Mouse (Mus musculus) heart, postnatal 14 days (tissue): ENCODE data around the gene Mst1. TPM values are rescaled to one million over a fixed set of nuclear protein-coding genes. Genes with fewer than 3 reads are reported as not detected.

Source experiments
- DNase-seq, 2 experiments: peaks; one replicate each; pipeline ENCODE4 v3.0.0; 2021 to 2022
- intact Hi-C: fragments of 180-260 bp; cut with DNase I; formaldehyde crosslinking; loops from one replicate; pipeline ENCODE4 v1.15.1; 2025
- microRNA-seq, 2 experiments: library from miRNA; unstranded; fragments of <30 nt; microRNA quantifications; one replicate each; pipeline ENCODE4 v1.2.0; 2021 to 2022
- total RNA-seq, 2 experiments: library from RNA; stranded (reverse); gene quantifications; 2 replicates each; pipeline ENCODE4 v1.2.3; 2021

Mst1 gene
- total RNA-seq, 2 experiments from 2014 or later, result 0.38 TPM; not detected in 1

DNA sequence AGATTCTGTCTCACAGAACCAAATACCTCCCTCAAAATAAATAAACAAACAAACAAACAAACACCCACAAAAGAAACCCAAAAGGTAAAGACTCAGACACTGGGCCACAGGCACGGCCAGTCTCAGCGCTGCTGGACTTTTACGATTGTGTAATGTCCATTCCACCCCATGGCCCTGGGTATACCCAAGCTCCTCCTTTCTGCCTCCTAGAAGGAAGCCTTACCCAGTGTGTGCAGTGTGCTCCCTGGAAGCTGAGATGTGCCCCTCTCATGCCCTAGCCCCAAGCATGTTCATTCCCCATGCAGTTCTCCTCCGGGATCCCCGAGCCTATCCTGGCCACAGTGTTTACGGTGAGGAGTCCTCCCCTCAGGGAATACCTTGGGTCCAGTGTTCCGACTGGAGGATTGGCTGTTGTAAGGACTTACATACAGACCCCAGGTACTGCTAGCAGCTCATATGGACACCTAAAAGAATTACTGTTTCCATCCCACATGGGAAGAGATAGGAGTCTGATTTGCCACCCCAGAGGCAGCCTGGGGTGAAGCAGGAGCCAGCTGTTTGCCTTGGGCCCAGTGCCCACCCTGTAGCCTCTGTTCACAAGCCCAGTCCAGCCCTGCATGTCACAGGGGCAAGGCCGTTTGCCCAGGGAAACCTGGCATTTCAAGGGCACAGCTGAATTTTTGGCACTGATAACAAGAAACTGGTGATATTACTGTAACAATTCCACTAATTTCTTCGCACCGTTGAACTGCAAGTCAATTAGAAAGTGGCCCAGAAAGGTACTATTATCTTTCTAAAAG is 41.1 kb downstream of the Mst1 start:
- no peak for DNase-seq
- intact Hi-C loops, result no loop called here

GRCm38 (mm10) chr9:108123916-108124315 is 43.7 kb downstream of the Mst1 start:
- intact Hi-C loops, result no loop called here
- DNase-seq, result no peak

DNA sequence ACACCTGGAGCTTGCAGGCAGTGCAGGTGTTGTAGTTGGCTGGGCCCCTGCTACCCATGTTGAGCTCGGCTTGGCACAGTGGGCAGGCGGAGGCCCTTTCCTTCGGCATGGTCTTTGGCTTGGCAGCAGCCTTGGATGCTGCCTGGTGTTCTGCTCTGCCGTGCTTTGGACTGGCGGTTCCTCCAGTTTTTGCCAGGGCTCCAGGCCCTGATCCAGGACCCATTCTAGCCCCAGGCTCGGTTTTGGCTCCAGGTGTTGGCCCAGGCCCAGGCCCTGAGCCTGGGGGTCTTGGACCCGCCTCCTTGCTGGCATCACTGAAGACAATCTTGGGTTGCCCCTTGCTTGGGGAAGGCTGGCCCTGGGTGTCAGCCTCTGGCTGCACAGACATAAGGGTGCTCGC is 45.5 kb downstream of the Mst1 start:
- no peak for DNase-seq
- intact Hi-C loops, result no loop called here

GRCm38 (mm10) chr9:108126436-108127180 is 46.4 kb downstream of the Mst1 start:
- DNase-seq, result no peak
- intact Hi-C loops, result no loop called here

DNA sequence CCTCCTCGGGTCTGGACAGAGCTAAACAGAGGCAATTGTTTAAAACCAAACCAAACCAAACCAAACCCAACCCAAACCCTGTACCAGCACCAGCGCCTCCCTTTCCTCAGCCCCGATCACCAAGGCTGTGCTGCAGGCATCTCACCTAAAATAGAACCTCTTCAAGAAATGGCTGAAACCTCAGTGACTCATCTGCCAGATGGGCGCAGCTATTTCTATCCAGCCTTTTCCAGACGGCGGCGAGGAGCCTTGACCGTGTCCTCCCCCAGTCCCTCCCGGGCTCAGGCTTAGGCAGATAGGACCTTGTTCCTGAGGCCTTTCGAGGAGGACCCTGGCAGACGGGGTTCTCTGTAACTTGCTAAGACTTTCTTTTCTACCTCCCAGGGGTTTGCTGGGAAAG is 48.0 kb downstream of the Mst1 start:
- DNase-seq, result no peak
- intact Hi-C loops, result no loop called here

GRCm38 (mm10) chr9:108129042-108129948 is 49.1 kb downstream of the Mst1 start:
- no peak for DNase-seq
- intact Hi-C loops, result no loop called here

DNA sequence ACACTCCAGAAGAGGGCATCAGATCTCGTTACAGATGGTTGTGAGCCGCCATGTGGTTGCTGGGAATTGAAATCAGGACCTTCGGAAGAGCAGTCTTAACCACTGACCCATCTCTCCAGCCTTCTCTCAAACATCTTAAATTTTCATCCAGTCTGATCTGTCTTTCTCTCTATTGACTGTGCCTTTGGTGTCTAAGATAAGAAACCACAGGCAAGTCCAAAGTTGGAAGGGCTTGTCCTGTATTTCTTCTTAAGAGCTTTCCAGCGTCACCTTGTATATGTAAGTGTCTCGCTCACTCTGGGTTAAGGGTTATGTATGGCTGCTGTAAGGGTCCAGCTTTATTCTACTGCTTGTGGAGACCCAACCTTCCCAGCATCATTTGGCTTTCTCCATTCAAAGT is 51.3 kb downstream of the Mst1 start:
- intact Hi-C loops, result no loop called here
- no peak for DNase-seq

DNA sequence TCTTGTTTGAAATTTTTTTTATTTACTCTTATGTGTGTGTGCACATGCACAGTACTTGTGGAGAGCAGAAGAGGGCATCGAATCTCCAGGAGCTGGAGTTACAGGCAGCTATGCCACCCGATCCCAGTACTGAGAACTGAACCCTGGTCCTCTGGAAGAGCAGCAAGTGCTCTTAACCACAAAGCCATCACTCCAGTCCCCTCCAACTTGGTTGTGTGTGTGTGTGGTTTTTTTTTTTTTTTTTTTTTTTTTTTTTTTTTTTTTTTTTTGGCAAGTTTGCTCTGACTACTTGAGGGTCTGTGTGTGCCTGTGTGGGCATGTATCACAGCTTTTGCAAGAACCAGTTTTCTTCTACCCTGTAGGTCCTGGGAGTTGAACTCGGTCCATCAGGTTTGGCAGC is 52.1 kb downstream of the Mst1 start:
- intact Hi-C loops, result no loop called here
- DNase-seq, result no peak

DNA sequence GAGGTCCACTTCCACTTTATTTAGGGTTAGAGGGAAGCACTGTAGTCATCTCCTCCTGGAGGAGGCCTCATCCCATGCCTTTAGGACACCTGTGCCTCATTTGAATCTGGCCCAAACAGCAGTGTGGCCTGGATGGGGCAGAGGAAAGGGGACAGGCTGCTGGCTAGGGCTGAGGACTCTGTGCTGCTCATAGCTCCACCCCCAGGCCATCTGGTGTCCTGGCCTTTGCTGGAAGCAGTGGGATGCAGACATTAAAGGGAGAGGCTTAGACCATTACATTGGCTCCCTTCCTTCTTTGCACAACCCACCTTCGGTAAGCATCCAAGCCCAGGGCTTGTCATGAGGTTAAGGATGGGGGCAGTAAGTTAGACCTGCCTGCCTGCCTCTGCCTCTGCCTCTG is 53.2 kb downstream of the Mst1 start:
- intact Hi-C loops, result no loop called here

More for the DNA sequence above, 53.2 kb downstream of the Mst1 start:
- no peak for DNase-seq

Small RNA genes within 50 kb of the gene (microRNA-seq; reads per million reads assigned to microRNA genes)
- 0 reads per million in 2 experiments for gene Gm47303
- 0 reads per million in 2 experiments for gene Mir7088

Other genes with a start within 250 kb of the Mst1 start
- 10 to 100 TPM; 33.1 to 35.1 TPM for gene Rbm6, start 207.2 kb upstream of the Mst1 start, total RNA-seq
- gene Mon1a, start 192.3 kb upstream of the Mst1 start, total RNA-seq, result 10 to 100 TPM; 10.1 to 10.8 TPM
- 1 to 10 TPM; 2.8 to 3.0 TPM for gene Mst1r, start 173.6 kb upstream of the Mst1 start, total RNA-seq
- not detected for gene Actl11, start 152.0 kb upstream of the Mst1 start, total RNA-seq
- under 1 TPM in 1 of 2 experiments, not detected in 1; 0.27 TPM for gene Camkv, start 144.8 kb upstream of the Mst1 start, total RNA-seq
- 1 to 10 TPM; 1.2 to 1.8 TPM for gene Traip, start 130.3 kb upstream of the Mst1 start, total RNA-seq
- 10 to 100 TPM; 13.8 to 19.6 TPM for gene Uba7, start 104.9 kb upstream of the Mst1 start, total RNA-seq
- gene Gm20661, start 97.4 kb upstream of the Mst1 start, total RNA-seq, result under 1 TPM; 0.61 to 0.65 TPM
- 10 to 100 TPM; 11.1 to 12.7 TPM for gene Inka1, start 94.6 kb upstream of the Mst1 start, total RNA-seq
- 1 to 10 TPM; 2.4 to 2.7 TPM for gene Cdhr4, start 87.9 kb upstream of the Mst1 start, total RNA-seq
- under 1 TPM; 0.50 to 0.98 TPM for gene Gm20662, start 84.1 kb upstream of the Mst1 start, total RNA-seq
- gene Ip6k1, start 77.9 kb upstream of the Mst1 start, total RNA-seq, result 10 to 100 TPM; 50.7 to 56.7 TPM
- 10 to 100 TPM in 1 of 2 experiments, 1 to 10 TPM in 1; 9.2 to 11.4 TPM for gene Gmppb, start 31.2 kb upstream of the Mst1 start, total RNA-seq
- gene Amigo3, start 27.3 kb upstream of the Mst1 start, total RNA-seq, result 1 to 10 TPM; 1.4 to 1.9 TPM
- 10 to 100 TPM; 85.3 to 92.6 TPM for gene Rnf123, start 2.9 kb downstream of the Mst1 start, total RNA-seq
- gene Apeh, start 14.2 kb downstream of the Mst1 start, total RNA-seq, result 10 to 100 TPM; 36.4 to 41.8 TPM
- under 1 TPM; 0.05 to 0.07 TPM for gene Bsn, start 109.9 kb downstream of the Mst1 start, total RNA-seq
- gene Dag1, start 183.5 kb downstream of the Mst1 start, total RNA-seq, result 100 to 1,000 TPM; 362 to 379 TPM
- gene Nicn1, start 210.0 kb downstream of the Mst1 start, total RNA-seq, result 10 to 100 TPM; 18.4 to 19.8 TPM
- gene Amt, start 216.4 kb downstream of the Mst1 start, total RNA-seq, result 1 to 10 TPM; 5.4 to 7.0 TPM
- gene Rhoa, start 225.7 kb downstream of the Mst1 start, total RNA-seq, result 100 to 1,000 TPM; 250 to 262 TPM
- gene Tcta, start 225.7 kb downstream of the Mst1 start, total RNA-seq, result 10 to 100 TPM; 25.4 to 25.5 TPM